Mouse (Mus musculus): Measurements from ENCODE around the gene F2rl2. TPM values are rescaled to one million over a fixed set of nuclear protein-coding genes. Genes with fewer than 3 reads are reported as not detected.
A peak's percentile ranks its signal among the peaks of the same experiment; 100 is the strongest.

F2rl2 gene
- polyA plus RNA-seq, 1 experiment from 2014 or later = 4.2 TPM

DNA sequence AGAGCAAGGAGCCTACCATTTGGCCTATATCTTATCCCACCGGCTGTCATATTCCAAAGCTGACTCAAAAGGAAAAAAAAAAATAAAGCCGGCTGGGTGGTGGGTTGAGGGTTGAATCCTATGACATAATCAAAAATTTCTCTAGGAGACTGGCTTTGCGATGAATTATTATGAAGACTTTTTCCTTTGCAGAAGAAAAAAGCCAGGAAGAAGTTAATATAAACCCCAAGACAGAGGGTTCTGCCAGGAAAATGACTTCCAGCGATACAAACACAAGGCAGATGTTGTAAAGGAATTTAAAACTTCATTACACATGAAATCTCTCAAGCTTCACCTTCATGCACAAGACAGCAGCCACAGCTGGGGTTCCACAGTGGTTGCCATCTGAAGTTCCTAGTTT is 48.8 kb downstream of the F2rl2 start:
- 0 out of 2 replicates have a peak, but pooled peaks cover 2% of the 10 kb centered on the region for H3K4me1 ChIP-seq (ENCODE audit: control insufficient read depth, insufficient read depth, low read length)
- H3K27me3 ChIP-seq (ENCODE audit: control insufficient read depth, insufficient read depth, low read length) = no peaks in the 10 kb centered on the region
- no peak overlapping the region for H3K4me2 ChIP-seq (ENCODE audit: low read depth)
- no peak overlapping the region for H3K27ac ChIP-seq (ENCODE audit: low read depth, low read length)
- no peak overlapping the region for H3K9ac ChIP-seq (ENCODE audit: low read length)
- no peaks in the 10 kb centered on the region for H3K36me3 ChIP-seq (ENCODE audit: control insufficient read depth, insufficient read depth, low read length)
- DNase-seq (ENCODE audit: low spot score) (no peak), ATAC-seq (ENCODE audit: insufficient read depth, low FRiP score, low TSS enrichment) (no peak)
- no peak overlapping the region for H3K4me3 ChIP-seq (ENCODE audit: low read depth, low read length)
- no peaks in the 10 kb centered on the region for H3K9me3 ChIP-seq (ENCODE audit: control insufficient read depth, low read length)
- WGBS = 96% methylated on average over 4 of the region's 4 CpGs

GRCm38 (mm10) chr13:95746509-95746908 is 49.9 kb downstream of the F2rl2 start:
- Histone ChIP-seq H3K36me3 (ENCODE audit: control insufficient read depth, insufficient read depth, low read length) (no peaks in the 10 kb centered on the region), H3K4me1 (ENCODE audit: control insufficient read depth, insufficient read depth, low read length) (0 out of 2 replicates have a peak, but pooled peaks cover 2% of the 10 kb centered on the region), H3K27me3 (ENCODE audit: control insufficient read depth, insufficient read depth, low read length) (no peaks in the 10 kb centered on the region), H3K4me2 (ENCODE audit: low read depth) (no peak overlapping the region), H3K27ac (ENCODE audit: low read depth, low read length) (no peak overlapping the region), H3K9ac (ENCODE audit: low read length) (no peak overlapping the region), H3K4me3 (ENCODE audit: low read depth, low read length) (no peak overlapping the region), H3K9me3 (ENCODE audit: control insufficient read depth, low read length) (no peaks in the 10 kb centered on the region)
- peak; percentile 50 for DNase-seq (ENCODE audit: low spot score)
- 17% methylated on average over 6 of the region's 6 CpGs for WGBS
- peak; percentile 79; the same call in 1 of the 2 replicates for ATAC-seq (ENCODE audit: insufficient read depth, low FRiP score, low TSS enrichment)

DNA sequence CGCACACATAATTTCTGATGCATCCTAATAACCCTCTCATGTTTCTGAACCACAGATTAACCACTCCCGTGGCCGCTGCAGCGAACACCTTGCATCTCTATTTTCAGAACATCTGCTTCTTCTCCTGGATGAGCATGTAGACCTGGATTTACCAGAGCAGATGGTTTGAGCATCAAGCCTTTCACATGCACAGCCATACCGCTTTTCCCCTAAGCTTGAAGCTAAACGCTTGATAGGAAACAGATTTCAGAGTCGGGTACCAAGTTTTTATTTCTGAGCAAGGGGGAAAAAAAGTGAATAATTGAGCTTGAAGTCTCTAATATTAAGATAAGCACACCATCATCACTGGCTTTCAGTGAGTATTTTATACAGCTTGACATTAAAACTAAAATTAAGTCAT is 50.4 kb downstream of the F2rl2 start:
- 76% methylated on average over 7 of the region's 7 CpGs for WGBS
- no peaks in the 10 kb centered on the region for H3K36me3 ChIP-seq (ENCODE audit: control insufficient read depth, insufficient read depth, low read length)
- no peak overlapping the region for H3K4me3 ChIP-seq (ENCODE audit: low read depth, low read length)
- H3K9me3 ChIP-seq (ENCODE audit: control insufficient read depth, low read length) = no peaks in the 10 kb centered on the region
- H3K9ac ChIP-seq (ENCODE audit: low read length) = no peak overlapping the region
- no peak overlapping the region for H3K4me2 ChIP-seq (ENCODE audit: low read depth)
- H3K27me3 ChIP-seq (ENCODE audit: control insufficient read depth, insufficient read depth, low read length) = no peaks in the 10 kb centered on the region
- H3K4me1 ChIP-seq (ENCODE audit: control insufficient read depth, insufficient read depth, low read length) = 0 out of 2 replicates have a peak, but pooled peaks cover 2% of the 10 kb centered on the region
- ATAC-seq (ENCODE audit: insufficient read depth, low FRiP score, low TSS enrichment) (no peak), DNase-seq (ENCODE audit: low spot score) (no peak)
- no peak overlapping the region for H3K27ac ChIP-seq (ENCODE audit: low read depth, low read length)

DNA sequence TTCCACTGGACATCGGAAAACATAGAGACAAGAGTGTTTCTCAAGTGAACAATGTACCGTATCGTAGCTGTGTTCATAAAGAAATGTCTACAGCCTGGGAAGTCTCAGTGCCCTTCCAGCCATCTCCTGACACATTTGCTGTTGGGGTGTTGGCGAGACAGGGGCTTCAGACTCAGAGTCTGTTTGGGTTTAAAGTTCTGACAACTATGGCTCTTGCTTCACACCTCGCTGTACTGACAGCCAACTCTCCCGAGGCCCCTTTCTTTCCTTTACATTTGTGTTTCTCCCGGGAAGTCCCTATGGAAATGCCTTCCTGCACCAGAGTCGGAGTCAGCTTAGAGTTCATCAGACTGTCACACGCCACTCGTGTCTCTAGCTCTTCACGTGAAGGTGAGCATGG is 50.9 kb downstream of the F2rl2 start:
- Histone ChIP-seq H3K27me3 (ENCODE audit: control insufficient read depth, insufficient read depth, low read length) (no peaks in the 10 kb centered on the region), H3K27ac (ENCODE audit: low read depth, low read length) (no peak overlapping the region), H3K4me1 (ENCODE audit: control insufficient read depth, insufficient read depth, low read length) (0 out of 2 replicates have a peak, but pooled peaks cover 2% of the 10 kb centered on the region), H3K9me3 (ENCODE audit: control insufficient read depth, low read length) (no peaks in the 10 kb centered on the region), H3K4me2 (ENCODE audit: low read depth) (no peak overlapping the region), H3K4me3 (ENCODE audit: low read depth, low read length) (no peak overlapping the region), H3K36me3 (ENCODE audit: control insufficient read depth, insufficient read depth, low read length) (no peaks in the 10 kb centered on the region), H3K9ac (ENCODE audit: low read length) (no peak overlapping the region)
- WGBS = 76% methylated on average over 11 of the region's 11 CpGs
- ATAC-seq (ENCODE audit: insufficient read depth, low FRiP score, low TSS enrichment) = no peak
- no peak for DNase-seq (ENCODE audit: low spot score)

Other genes with a start within 250 kb of the F2rl2 start
- not detected in 2 replicates for gene S100z, start 218.1 kb upstream of the F2rl2 start, polyA plus RNA-seq (2014; fragmentation: Nextera tagmentation; extraction: Ambion mirVana)
- gene F2rl1, start 171.6 kb upstream of the F2rl2 start, polyA plus RNA-seq (2014; fragmentation: Nextera tagmentation; extraction: Ambion mirVana) = not detected in 2 replicates
- gene F2r, start 78.4 kb upstream of the F2rl2 start, polyA plus RNA-seq (2014; fragmentation: Nextera tagmentation; extraction: Ambion mirVana) = 134 and 146 TPM in 2 replicates
- 12.5 and 15.3 TPM in 2 replicates for gene Iqgap2, start 195.1 kb downstream of the F2rl2 start, polyA plus RNA-seq (2014; fragmentation: Nextera tagmentation; extraction: Ambion mirVana)